ENCODE assay signal across 18 mouse cellular contexts in genomic region chrX:130866506-130866905, GRCm38 (mm10).
DNase-seq lines count a peak whose midpoint lies in the region; ATAC-seq lines count a peak whose summit lies in the region.
"Had no signal": no experiment of that assay in that cellular context is flagged by ENCODE, and none has a peak within 500 bp of the region (broad histone marks: within the 10 kb centered on the region; RNA-seq: fewer than 3 reads in every experiment).

No protein-coding gene starts in this region.

- peak; percentile 41 for DNase-seq in 416B (ENCODE audit: low read depth)
- no peak for DNase-seq in left cerebral cortex, postnatal 36 days (ENCODE audit: low spot score in 2 of 2)
- no peak for DNase-seq in layer of hippocampus, postnatal 14 days (ENCODE audit: low spot score in 2 of 2)
- DNase-seq: adrenal gland, adult 8-10 months; adrenal gland, postnatal 14 days; adrenal gland, postnatal 36 days; cerebellum, adult 11-12 months; cerebellum, adult 2 months; cerebellum, adult 9-10 months; cerebellum, postnatal 10 days; cerebellum, postnatal 25 days; forebrain, postnatal 0 days had no signal

- intact Hi-C loops in left cerebral cortex, postnatal 36 days (cut with DNase I), result no loop called here

- ATAC-seq in granulocyte monocyte progenitor cell, adult 5-6 weeks (replicated peaks; ENCODE audit: poor library complexity, severe bottlenecking), result peak; percentile 81
- ATAC-seq in megakaryocyte progenitor cell, adult 5-6 weeks (replicated peaks; ENCODE audit: poor library complexity), result 0 out of 2 replicates have a peak, but pooled peaks have one; percentile 52
- ATAC-seq: activated CD4-positive, CD25-positive, alpha-beta regulatory T cell, adult 4 months; forebrain, embryonic 13.5 days; forebrain, embryonic 15.5 days; forebrain, postnatal 0 days; Patski had no signal
